Mouse (Mus musculus) T-helper 17 cell (primary cell): ENCODE data around the gene Ubl4a.
"Not testable (repeated sequence)": the region's sequence is repeated elsewhere in the genome, so short reads cannot be mapped to it uniquely, and the experiment has no call there.

ENCODE experiments used
- in situ Hi-C, 2 experiments: fragments of 300-600 bp; cut with MboI, MseI; formaldehyde crosslinking; loops; 1 replicate in 1 of 2; 2 replicates in 1 of 2; pipeline ENCODE4 v1.15.1; 2025; ENCODE audit warnings: high pct_unique_total_duplicates in 2 of 2

Gene Ubl4a

GRCm38 (mm10) chrX:74372888-74373549 lies at the start of gene Ubl4a, which contains the start of gene Slc10a3:
Gene Ubl4a, minus strand, starts transcription at chrX:74373218.
Gene Slc10a3, minus strand, starts transcription at chrX:74373349.
- in situ Hi-C loops = no loop called here

GRCm38 (mm10) chrX:74413377-74413776 lies 40.4 kb upstream of the Ubl4a start:
- in situ Hi-C loops = loop anchor here (5.0 kb wide), 3 partner anchors 161 to 296 kb away; partner anchors contain the start of genes Emd (in 1 of the 2) and Flna (in 1 of the 2)

DNA sequence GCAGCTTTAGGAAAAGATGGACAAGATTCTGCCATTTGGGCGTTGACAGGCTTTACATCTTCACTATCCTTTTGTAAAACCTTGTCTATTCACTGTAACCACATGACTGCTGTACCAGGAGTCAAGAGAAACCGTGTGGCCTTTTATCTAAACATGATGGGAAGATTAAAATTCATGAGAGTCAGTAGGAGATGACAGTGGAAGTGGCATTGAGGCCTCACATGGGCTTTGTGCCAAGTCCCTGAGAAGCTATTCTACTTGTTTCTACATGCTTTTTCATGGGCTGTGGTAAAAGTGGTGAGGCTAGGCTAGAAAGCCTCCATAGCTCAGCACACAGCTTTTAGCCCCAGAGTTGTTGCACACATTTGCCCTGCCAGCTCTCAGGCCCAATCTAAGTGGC lies 35.3 kb upstream of the Ubl4a start:
- in situ Hi-C loops = no loop called here

DNA sequence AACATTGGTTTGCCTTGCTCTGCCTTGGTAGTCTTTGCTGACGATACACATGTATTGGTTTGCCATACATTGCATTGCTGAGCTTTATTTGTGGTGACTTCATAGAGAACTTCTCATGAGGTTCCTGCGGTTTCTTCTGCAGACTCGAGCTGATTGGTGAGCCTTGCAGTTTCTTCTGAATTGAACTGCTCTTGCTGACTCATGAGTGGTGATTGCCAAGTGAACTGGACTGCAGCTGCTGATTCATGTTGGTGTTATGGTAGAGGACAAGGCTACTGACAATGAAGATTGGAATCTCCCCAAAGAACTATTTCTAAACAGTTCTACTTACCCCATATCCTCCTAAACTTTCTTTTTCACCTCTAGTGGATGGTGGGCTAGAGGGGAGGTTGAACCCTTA lies 27.1 kb upstream of the Ubl4a start:
- in situ Hi-C loops = no loop called here

GRCm38 (mm10) chrX:74392535-74393443 lies 19.8 kb upstream of the Ubl4a start, which contains the start of the genes Fam3a and Ikbkg:
Gene Fam3a, minus strand, starts transcription at chrX:74393272.
Gene Ikbkg, plus strand, starts transcription at chrX:74393290.
- in situ Hi-C loops = no loop called here

DNA sequence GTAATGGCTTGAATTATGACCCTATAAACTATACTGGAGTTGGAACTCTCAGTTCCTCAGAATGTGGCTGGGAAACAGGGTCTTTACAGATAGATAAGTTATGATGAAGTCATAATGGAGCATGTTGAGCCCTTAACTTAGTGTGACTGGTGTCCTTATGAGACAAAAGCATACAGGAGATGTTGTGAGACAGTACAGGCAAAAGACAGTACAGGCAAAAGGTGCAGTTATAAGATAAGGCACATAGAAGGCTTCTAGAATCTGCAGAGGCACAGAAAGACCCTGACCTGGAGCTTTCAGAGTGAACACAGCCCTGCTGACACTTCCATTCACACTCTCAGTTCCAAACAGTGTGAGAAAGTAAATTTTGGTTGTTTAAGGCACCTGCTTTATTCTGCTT lies 15.1 kb upstream of the Ubl4a start:
- in situ Hi-C loops = no loop called here

- in situ Hi-C loops = no loop called here
Observed at GRCm38 (mm10) chrX:74384451-74384850, 11.4 kb upstream of the Ubl4a start.

DNA sequence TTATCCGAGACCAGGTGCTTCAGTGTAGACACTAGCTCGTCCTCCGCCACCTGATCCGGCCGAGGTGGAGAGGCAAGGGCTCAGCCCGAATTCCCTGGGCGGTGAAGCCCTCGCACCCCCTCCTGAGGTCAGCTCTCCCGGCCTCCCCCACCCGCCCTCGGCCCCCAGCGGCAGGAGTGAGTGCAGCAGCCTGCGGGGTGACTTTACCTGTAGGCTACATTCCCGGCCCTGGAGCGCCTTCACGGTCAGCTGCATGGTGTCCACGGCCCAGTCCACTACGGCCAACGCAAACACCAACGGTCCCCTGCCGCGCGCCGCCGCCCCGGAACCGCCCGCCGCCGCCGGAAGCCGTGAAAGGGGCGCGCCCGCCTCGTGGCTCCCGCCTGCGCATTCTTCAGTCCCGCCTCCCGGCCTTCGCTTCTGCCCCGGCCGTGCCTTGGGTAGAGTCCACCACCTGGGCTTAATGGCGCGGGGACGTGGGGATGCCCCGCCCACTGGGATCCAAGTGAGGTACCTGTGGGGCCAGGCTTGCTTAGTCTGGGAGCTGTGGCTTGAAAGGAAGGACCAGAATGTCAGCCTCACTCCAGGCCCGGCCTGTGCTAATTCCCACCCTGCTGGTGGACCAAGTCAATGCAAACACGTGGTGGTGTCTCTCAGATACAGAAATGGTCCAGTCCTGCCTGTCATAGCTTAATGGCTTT lies 4.7 kb downstream of the Ubl4a start:
- in situ Hi-C loops = no loop called here

DNA sequence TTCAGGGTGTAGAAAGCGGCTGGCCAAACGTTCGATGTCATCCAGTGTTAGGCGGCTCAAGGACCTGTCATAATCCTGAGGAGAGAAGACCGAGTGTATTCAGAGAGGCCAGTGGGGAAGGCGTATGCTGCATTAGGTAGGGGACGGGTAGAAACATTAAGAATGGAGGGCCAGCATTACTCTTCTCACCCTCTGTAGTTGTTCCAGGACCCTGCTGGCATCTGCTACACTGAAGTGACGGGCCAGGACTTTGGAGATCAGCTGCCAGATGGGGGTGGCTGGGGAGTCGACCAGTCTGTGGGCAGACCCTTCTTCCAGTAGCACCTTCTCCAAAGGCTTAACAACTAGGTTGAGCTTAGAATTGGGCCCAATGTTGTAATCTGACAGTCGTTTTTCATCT lies 5.5 kb downstream of the Ubl4a start:
- in situ Hi-C loops = no loop called here

- in situ Hi-C loops = no loop called here
Observed at GRCm38 (mm10) chrX:74359171-74359570, 13.8 kb downstream of the Ubl4a start.

GRCm38 (mm10) chrX:74357069-74357468 lies 15.9 kb downstream of the Ubl4a start:
- in situ Hi-C loops = not testable (repeated sequence)

- in situ Hi-C loops = no loop called here
Observed at GRCm38 (mm10) chrX:74353467-74353770, 19.6 kb downstream of the Ubl4a start, which contains the start of gene Lage3. Gene Lage3, minus strand, starts transcription at chrX:74353618.

- in situ Hi-C loops = no loop called here
Observed at GRCm38 (mm10) chrX:74352645-74353466, 20.2 kb downstream of the Ubl4a start.

DNA sequence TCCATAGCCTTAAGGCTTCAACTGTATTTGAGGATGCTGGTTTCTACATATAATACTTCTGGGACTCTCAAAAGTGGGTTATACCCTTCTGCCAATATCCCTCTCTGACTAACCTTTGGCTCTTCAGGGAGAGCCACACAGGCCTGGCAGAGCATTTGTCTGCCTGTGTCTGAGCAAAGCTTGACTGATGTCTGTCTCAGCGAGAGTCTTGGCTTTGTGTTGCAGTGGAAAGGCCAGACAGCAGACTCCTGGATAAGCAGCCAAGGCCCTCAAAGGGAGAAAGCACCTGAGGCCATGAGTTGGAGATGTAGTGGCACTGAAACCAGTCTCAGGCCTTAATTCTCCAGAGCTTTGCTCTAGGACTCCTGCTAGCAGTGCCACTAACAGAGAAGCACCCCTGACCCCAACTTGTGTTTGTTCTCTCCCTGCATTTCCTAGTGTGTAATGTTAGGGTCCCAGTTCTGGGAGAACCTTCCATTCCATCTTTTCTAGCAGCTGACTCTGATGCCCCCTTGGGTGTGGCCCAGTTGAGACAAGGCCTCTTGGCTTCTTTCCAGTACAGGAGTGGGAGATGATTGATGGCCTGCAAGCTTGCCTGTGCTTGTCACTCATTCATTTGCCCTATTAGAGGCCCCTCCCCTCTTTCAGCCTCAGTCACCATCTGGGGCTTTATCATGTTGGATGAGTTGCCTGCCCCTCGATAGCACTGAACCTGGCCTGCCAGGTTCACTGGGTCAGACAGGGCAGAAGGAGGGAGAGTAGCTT lies 42.7 kb downstream of the Ubl4a start:
- in situ Hi-C loops = no loop called here

GRCm38 (mm10) chrX:74329215-74329671 lies 43.8 kb downstream of the Ubl4a start:
- in situ Hi-C loops = no loop called here

- in situ Hi-C loops = no loop called here
Observed at GRCm38 (mm10) chrX:74328725-74329161, 44.3 kb downstream of the Ubl4a start, which contains the start of gene Plxna3. Gene Plxna3, plus strand, starts transcription at chrX:74329066.
